Mouse (Mus musculus) left cerebral cortex, adult 2 months (tissue): ENCODE measurements around the gene Gpkow. TPM values are rescaled to one million over a fixed set of nuclear protein-coding genes. Genes with fewer than 3 reads are reported as not detected.

ENCODE experiments used
- DNase-seq, 2 experiments: peaks; one replicate each; pipeline ENCODE4 v3.0.0; 2021 to 2022; ENCODE audit warnings: low spot score in 2 of 2, mixed read lengths in 1 of 2; ENCODE audit errors: extremely low spot score in 1 of 2
- H3K27ac ChIP-seq: fragments of 200-600 bp; 2 replicates; pipeline ENCODE4 v1.8.1; 2022
- H3K4me3 ChIP-seq: fragments of 200-600 bp; 2 replicates; pipeline ENCODE4 v1.8.1; 2022
- CTCF ChIP-seq: fragments of 200-600 bp; IDR thresholded peaks from 2 replicates; pipeline ENCODE4 v1.8.1; 2022; ENCODE audit warnings: antibody characterized with exemption, mild to moderate bottlenecking, moderate library complexity
- intact Hi-C: fragments of 180-260 bp; cut with DNase I; formaldehyde crosslinking; loops from one replicate; pipeline ENCODE4 v1.15.1; 2025
- long read RNA-seq, 2 experiments: library from polyadenylated mRNA; stranded (forward); transcript quantifications; one replicate each; pipeline ENCODE4 v2.0.0; 2021; ENCODE audit warnings: borderline mapping rate in 2 of 2
- total RNA-seq, 2 experiments: library from RNA; stranded (reverse); gene quantifications; 2 replicates each; pipeline ENCODE4 v1.2.3; 2021

Gpkow gene
- total RNA-seq: 10 to 100 TPM; 32.9 to 34.5 TPM
- long read RNA-seq, experiment 1, transcript Gpkow-201 (11 exons, 3,579 nt): major isoform, 68 of 79 reads
- long read RNA-seq, experiment 1, partial matches to known transcripts: 2 of 79 reads
- long read RNA-seq, experiment 1, other reads (novel, unspliced or antisense): 9 of 79 reads
- long read RNA-seq, experiment 2, transcript Gpkow-201 (11 exons, 3,579 nt): major isoform, 47 of 60 reads
- long read RNA-seq, experiment 2, partial matches to known transcripts: 2 of 60 reads
- long read RNA-seq, experiment 2, other reads (novel, unspliced or antisense): 10 of 60 reads

DNA sequence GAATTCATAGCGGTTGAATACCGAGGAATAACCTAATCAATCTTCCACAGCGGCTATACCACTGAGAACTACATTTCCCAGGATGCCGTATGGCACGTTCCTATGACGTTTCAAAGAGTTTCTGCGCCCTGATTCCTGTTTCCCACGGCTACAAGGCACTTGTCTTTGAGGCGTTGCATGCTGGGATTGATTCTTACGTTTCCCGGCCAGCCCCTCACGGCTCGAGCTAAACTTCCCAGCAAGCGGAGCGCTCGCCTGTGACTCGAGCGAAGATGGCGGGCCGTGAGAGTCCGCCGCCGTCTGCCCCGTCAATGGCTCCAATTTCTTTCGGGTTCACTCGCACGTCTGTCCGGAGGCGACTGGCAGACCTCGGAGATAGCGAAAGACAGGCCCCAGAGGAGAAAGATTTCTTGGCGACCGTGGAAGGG, at the start of gene Gpkow:
Gpkow (plus strand) TSS at position 178 of the 428 bp plus-strand sequence.
- intact Hi-C loops: no loop called here
- Histone ChIP-seq H3K27ac (peak within 1 kb of the TSS; percentile 54; the same call in 1 of the 2 replicates), H3K4me3 (peak within 1 kb of the TSS; percentile 62)
- TF ChIP-seq CTCF: no peak
- DNase-seq: peak; percentile 73 to 84

DNA sequence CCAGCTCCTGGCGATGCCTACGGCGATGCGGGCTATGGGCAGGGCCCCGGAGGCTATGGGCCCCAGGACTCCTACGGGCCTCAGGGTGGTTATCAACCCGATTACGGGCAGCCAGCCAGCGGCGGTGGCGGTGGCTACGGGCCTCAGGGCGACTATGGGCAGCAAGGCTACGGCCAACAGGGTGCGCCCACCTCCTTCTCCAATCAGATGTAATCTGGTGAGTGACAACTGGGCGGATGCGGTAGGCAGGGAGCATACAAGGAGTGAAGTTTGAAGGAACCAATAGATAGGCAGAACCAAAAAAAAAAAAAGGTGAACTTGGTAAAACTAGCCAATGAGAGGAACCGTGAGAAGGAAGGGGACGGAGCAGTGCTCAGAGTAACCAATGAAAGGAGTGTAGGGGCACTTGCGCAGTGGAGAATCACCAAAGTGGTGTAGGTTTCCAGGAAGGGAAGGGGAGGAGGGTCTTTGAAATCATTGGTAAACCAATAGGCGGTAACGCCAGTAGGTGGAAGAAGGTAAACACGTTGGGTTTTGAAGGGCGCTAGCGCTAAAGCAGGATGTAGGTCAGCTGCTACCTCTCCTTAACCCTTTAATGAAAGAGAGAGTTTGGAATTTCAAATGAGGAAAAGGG, 48.1 kb upstream of the Gpkow start:
- DNase-seq: peak in 1 of 2 experiments; percentile 72
- H3K27ac ChIP-seq: peak overlapping the region; percentile 77
- peak; percentile 2; the same call in 1 of the 2 replicates for TF ChIP-seq CTCF
- intact Hi-C loops: loop anchor here (5.0 kb wide), 1 partner anchor 226 kb away; no protein-coding TSS in a partner anchor
- H3K4me3 ChIP-seq: peak overlapping the region; percentile 41

DNA sequence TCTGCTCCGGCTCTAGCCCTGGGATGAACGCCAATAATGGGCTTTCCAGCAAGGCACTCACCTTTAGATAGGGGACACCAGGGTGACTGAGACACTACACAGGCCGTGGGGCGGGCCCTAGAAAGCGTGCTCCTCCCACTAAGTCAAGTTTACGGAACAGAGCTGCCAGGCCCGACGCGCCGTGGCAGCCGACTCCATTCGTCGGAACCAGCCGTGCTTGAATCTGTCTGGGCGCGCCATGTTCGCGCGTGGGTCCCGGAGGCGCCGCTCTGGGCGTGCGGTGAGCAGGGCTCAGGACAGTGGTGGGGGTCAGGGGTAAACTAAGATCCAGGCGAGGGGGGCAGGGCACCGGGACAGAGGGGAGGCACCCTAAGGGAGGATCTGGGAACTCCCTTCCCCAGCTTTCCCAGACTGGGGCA, 39.7 kb upstream of the Gpkow start, which contains the start of gene Prickle3:
Prickle3 (plus strand) TSS at position 40 of the 419 bp plus-strand sequence.
- intact Hi-C loops: no loop called here
- H3K4me3 ChIP-seq: peak within 1 kb of the TSS; percentile 26
- H3K27ac ChIP-seq: peak within 1 kb of the TSS; percentile 19; the same call in 1 of the 2 replicates
- no peak for DNase-seq
- TF ChIP-seq CTCF: no peak

DNA sequence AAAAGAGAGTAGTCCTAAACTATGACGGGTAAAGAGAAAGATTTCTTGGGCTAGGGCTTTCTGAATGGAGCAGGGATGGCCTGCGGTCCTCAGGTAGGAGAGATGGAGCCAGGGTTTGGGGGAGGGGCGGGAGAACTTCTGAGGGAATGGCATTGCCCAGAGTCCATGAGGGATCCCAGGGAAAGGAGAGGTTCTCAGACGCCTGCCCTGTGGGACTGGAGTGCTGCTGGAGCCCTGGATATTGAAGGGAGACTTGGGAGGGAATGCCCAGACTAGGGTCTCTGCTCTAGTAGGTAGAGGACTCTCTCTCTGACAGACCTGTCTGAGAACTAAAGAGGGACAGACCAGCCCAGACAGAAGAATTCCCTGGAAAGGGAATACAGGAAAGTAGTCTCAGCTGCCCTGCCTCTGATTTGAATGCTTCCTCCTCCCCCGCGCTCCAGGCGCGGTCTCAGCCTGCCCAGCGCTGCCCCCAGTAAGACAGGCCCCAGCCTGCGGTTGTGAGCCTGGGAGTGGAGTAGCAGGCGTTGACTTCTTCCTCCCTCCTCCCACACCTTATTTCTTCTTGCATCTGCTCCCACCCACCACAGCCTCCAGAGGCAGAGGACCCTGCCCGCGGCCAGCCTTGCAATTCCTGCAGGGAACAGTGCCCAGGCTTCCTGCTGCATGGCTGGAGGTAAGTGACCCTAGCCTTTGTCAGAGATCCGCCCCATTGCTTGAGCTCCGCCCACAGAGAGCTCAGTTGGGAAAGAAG, 38.7 kb upstream of the Gpkow start:
- Histone ChIP-seq H3K27ac (no peak overlapping the region), H3K4me3 (no peak overlapping the region)
- TF ChIP-seq CTCF: no peak
- intact Hi-C loops: no loop called here
- no peak for DNase-seq

DNA sequence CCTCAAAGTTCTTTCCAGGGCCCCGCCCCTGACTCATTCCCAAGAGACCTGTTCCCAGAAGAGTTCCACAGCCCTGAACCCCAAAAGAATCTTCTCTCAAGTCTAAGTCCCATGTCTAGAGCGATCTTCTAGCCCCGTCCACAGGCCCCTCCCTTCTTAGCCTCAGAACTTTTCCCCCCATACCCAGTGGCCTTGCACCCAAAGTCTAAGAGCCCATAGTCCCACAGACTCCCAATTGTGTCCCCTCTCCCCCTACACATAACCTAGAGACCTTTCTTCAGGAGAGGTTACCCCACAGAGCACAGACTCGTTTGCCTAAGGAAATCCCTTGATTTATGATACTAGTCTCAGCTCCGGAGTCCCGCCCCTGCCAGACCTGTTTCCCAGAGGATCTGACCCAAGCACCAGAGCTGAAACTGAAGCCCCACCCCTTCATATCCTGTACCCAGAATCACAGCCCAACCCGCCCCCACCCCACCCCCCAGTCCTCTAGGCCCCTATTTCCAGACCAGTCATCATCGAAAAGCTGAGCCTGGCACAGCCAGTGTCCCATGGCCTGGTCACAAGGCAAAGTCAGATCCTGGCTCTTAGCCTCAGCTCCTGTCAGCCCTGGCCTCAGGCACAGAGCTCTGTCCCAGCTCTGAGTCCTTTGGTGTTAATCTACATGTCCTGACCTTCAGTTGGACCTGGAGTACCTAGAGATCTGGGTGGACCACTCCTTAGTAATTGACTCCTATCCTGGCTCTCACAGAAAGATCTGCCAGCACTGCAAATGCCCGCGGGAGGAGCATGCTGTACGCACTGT, 37.9 kb upstream of the Gpkow start:
- no peak overlapping the region for H3K27ac ChIP-seq
- no peak overlapping the region for H3K4me3 ChIP-seq
- intact Hi-C loops: no loop called here
- no peak for TF ChIP-seq CTCF
- DNase-seq: no peak

DNA sequence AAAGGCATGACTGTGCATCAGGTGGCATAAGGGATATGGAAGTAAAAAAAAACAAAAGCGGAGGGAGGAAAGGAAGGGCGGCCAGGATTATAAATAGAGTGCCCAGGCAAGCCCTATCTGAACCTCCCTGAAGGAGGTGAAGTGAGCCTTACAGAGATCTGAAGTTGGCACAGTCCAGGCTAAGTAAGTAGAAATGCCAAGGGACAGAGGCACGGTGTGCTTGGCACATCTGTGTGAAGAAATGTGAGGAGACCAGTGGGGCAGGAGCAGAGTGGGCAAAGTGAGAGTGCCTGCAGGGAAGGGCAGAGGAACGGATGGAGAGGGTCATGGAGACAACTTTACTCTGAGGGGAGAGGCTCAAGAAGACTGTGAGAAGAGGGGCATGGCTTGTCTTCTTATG, 35.8 kb upstream of the Gpkow start:
- intact Hi-C loops: no loop called here
- no peak for TF ChIP-seq CTCF

DNA sequence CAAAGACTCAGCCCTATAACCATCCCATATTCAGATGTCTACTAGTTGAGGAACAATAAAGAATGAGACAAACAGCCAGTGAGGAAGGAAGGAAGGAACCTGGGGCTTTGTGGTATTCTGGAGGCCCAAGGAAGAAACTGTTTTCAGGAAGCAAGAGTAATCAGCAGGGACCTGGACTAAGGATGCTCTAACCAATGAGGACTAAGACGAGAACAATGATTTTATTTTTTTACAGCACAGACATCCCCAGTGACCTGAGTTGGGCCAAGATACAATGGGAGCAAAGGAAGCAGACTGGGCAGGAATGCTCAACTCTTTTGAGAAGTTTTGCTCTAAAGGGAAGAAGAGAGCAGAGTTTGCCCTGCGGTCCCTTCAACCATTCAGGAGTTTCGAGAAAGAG, 34.0 kb upstream of the Gpkow start:
- no peak for TF ChIP-seq CTCF
- Histone ChIP-seq H3K4me3 (no peak overlapping the region), H3K27ac (no peak overlapping the region)
- intact Hi-C loops: no loop called here
- no peak for DNase-seq

More for the DNA sequence above, 35.8 kb upstream of the Gpkow start:
- Histone ChIP-seq H3K4me3 (no peak overlapping the region), H3K27ac (no peak overlapping the region)
- DNase-seq: no peak

DNA sequence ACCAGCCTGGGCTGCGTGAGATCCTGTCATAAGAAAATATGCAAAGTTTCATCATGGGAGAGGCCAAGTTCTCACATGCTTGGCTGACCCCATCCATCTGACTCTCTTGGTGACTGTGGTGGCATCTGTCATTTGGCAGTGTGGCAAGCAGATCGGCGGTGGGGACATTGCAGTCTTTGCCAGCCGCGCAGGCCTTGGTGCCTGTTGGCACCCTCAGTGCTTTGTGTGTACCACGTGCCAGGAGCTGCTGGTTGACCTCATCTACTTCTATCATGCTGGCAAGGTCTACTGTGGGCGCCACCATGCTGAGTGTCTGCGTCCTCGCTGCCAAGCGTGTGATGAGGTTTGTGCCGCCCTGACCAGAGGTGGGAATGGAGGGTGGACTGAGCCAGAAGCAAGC, 32.1 kb upstream of the Gpkow start:
- no peak for TF ChIP-seq CTCF

DNA sequence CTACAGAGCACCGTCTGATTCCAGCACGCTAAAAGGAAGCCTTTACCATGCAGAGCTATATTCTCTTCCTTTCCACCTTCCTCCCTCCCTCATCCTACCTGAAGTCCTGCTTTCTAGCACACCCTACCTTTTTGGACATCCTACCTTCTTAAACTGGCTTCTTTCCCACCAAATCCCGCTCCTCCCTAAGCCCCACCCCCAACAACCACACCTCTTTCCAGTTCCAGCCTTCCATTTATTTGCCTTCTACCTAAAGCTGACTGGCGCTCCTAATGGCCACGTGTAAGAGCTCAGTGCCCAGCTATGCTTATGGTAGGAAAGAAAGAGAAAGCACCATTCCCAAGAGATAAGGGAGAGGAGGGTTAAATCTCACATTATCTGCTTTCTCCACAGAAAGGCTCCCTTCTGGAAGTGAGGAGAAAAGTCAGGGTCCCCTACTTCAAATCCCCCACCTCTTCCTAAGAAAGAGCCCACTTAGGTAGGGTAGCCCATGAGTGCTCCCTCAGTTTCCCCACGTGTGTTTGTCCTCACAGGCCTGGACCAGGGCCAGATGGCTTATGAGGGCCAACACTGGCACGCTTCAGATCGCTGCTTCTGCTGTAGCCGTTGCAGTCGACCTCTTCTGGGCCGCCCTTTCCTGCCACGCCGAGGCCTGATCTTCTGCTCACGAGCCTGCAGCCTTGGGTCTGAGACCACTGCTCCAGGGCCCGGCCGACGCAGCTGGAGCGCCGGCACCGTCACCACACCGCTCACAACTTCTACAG, 31.0 kb upstream of the Gpkow start:
- intact Hi-C loops: no loop called here
- no peak for DNase-seq
- Histone ChIP-seq H3K27ac (no peak overlapping the region), H3K4me3 (no peak overlapping the region)
- TF ChIP-seq CTCF: no peak

More for the DNA sequence above, 32.1 kb upstream of the Gpkow start:
- DNase-seq: no peak
- H3K4me3 ChIP-seq: no peak overlapping the region
- intact Hi-C loops: no loop called here
- H3K27ac ChIP-seq: no peak overlapping the region

DNA sequence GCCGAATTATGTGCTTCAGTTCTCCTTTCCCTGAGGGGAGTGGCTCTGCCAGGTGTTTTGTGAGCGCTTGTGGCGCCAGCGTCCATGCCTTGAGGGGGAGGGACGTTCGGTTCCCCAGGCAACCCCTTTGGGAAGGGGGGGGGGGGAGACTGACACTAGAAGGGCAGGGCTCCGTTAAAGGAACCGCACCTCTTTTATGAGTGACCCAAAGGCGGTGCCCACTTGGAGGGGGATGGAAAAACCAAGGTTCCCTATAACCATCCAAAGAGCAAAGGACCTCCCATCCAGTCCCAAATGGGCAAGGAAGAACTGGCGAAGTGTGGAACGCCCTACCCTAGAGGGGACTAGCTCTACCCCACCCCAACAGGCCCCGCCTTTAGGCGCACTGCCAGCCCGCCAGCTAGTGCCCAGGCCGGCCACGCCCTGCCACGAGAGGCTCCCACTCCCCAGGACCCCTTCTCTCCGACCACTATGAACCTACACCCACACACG, 26.5 kb upstream of the Gpkow start:
- Histone ChIP-seq H3K27ac (peak overlapping the region; percentile 67), H3K4me3 (peak overlapping the region; percentile 46)
- no peak for TF ChIP-seq CTCF
- intact Hi-C loops: loop anchor here (10.0 kb wide), 1 partner anchor 346 kb away; no protein-coding TSS in a partner anchor
- peak in 1 of 2 experiments; percentile 50 for DNase-seq
